ENCODE assay signal across 8 mouse cellular contexts in the genomic region with DNA sequence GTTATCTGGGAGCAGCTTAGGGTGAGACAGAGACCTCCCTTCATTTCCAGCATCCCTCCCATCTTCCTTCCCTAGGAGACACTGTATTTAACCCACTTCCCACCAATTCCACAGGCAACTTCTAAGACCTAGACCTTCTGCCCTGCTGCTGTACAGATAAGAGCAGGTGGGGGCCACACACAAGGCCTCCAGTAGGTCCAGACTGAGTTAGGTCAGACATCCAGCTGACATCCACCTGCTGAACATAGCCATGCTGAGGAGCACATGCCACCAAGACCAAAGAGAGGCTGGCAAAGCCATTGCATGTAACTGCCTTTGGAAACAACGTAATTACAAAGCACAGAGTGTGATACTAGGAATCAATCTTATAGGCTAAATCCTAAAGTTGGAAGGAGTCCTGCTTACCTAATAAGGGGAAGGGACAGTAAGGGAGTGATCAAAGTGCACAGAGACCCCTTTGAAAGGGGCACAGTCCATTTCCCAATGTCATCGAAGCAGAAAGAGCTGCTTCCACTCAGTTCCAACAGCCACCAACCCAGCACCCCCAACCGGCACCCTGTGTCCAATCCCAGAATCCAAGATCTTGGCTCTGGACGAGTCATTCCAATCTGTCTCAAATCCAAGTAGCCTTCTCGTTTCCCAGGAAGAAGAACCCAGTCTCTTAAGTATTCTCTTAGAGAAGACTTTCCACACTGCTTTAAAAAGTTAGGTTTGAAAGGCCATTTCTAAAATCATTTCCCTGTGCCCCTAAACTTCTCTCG. TPM values are rescaled to one million over a fixed set of nuclear protein-coding genes. Genes with fewer than 3 reads are reported as not detected.
DNase-seq lines count a peak whose midpoint lies in the region; ATAC-seq and TF ChIP-seq lines count a peak whose summit lies in the region.

No protein-coding gene starts in this region.

- peak overlapping the region; percentile 96 for H3K27ac ChIP-seq in layer of hippocampus, adult 2 months
- H3K27ac ChIP-seq in embryonic facial prominence, embryonic 12.5 days = no peak overlapping the region
- H3K27ac ChIP-seq in hindbrain, postnatal 0 days = peak overlapping the region; percentile 80
- peak overlapping the region; percentile 80; the same call in 1 of the 2 replicates for H3K27ac ChIP-seq in midbrain, embryonic 15.5 days

- DNase-seq in layer of hippocampus, adult 2 months (ENCODE audit: low spot score in 2 of 2) = no peak
- no peak for DNase-seq in layer of hippocampus, adult 9-10 months (ENCODE audit: low spot score)
- peak; percentile 11 for DNase-seq in hindbrain, postnatal 0 days (ENCODE audit: low spot score)
- DNase-seq in urinary bladder, postnatal 14 days (ENCODE audit: low spot score) = no peak
- no peak for DNase-seq in embryo, embryonic 10 days (ENCODE audit: low spot score)
- no peak for DNase-seq in layer of hippocampus, adult 8-10 months (ENCODE audit: low spot score in 2 of 2)

- H3K4me2 ChIP-seq in embryonic facial prominence, embryonic 12.5 days (replicated peaks) = peak overlapping the region; percentile 82
- peak overlapping the region; percentile 82 for H3K4me2 ChIP-seq in hindbrain, postnatal 0 days (ENCODE audit: low read depth, low read length)
- peak overlapping the region; percentile 81 for H3K4me2 ChIP-seq in midbrain, embryonic 15.5 days

- no peak for ATAC-seq in embryonic facial prominence, embryonic 12.5 days (ENCODE audit: insufficient number of reproducible peaks, insufficient read depth, low FRiP score, low TSS enrichment)
- ATAC-seq in hindbrain, postnatal 0 days = no peak
- ATAC-seq in midbrain, embryonic 15.5 days (replicated peaks) = no peak

- peak overlapping the region; percentile 84 for H3K4me3 ChIP-seq in layer of hippocampus, adult 2 months
- H3K4me3 ChIP-seq in embryonic facial prominence, embryonic 12.5 days = peak overlapping the region; percentile 93
- peak overlapping the region; percentile 95 for H3K4me3 ChIP-seq in hindbrain, postnatal 0 days (ENCODE audit: low read length)
- H3K4me3 ChIP-seq in midbrain, embryonic 15.5 days = peak overlapping the region; percentile 70

- no peaks in the 10 kb centered on the region for H3K27me3 ChIP-seq in embryonic facial prominence, embryonic 12.5 days
- no peaks in the 10 kb centered on the region for H3K27me3 ChIP-seq in hindbrain, postnatal 0 days (ENCODE audit: insufficient read depth, low read length)
- H3K27me3 ChIP-seq in midbrain, embryonic 15.5 days (replicated peaks) = no peaks in the 10 kb centered on the region

- no peaks in the 10 kb centered on the region for H3K9me3 ChIP-seq in embryonic facial prominence, embryonic 12.5 days
- H3K9me3 ChIP-seq in hindbrain, postnatal 0 days (ENCODE audit: low read length) = no peaks in the 10 kb centered on the region
- no peaks in the 10 kb centered on the region for H3K9me3 ChIP-seq in midbrain, embryonic 15.5 days

- no peaks in the 10 kb centered on the region for H3K36me3 ChIP-seq in embryonic facial prominence, embryonic 12.5 days
- no peaks in the 10 kb centered on the region for H3K36me3 ChIP-seq in hindbrain, postnatal 0 days (ENCODE audit: insufficient read depth, low read length)
- no peaks in the 10 kb centered on the region for H3K36me3 ChIP-seq in midbrain, embryonic 15.5 days (replicated peaks)

- H3K9ac ChIP-seq in embryonic facial prominence, embryonic 12.5 days = peak overlapping the region; percentile 96; the same call in 1 of the 2 replicates
- peak overlapping the region; percentile 96; the same call in 1 of the 2 replicates for H3K9ac ChIP-seq in hindbrain, postnatal 0 days (replicated peaks; ENCODE audit: low read length)
- peak overlapping the region; percentile 91 for H3K9ac ChIP-seq in midbrain, embryonic 15.5 days

- TF ChIP-seq CTCF in layer of hippocampus, adult 2 months (conservative IDR thresholded peaks at IDR 0.05) = no peak
- no peak for TF ChIP-seq CTCF in hindbrain, postnatal 0 days (IDR thresholded peaks at IDR 0.05; ENCODE audit: low read depth)

- 36% methylated on average over 6 of the region's 6 CpGs for WGBS in embryonic facial prominence, embryonic 12.5 days
- WGBS in hindbrain, postnatal 0 days = 16% methylated on average over 6 of the region's 6 CpGs
- 30% methylated on average over 6 of the region's 6 CpGs for WGBS in midbrain, embryonic 15.5 days

- H3K4me1 ChIP-seq in embryonic facial prominence, embryonic 12.5 days = peaks cover 15% of the 10 kb centered on the region
- peaks cover 21% of the 10 kb centered on the region for H3K4me1 ChIP-seq in hindbrain, postnatal 0 days (ENCODE audit: insufficient read depth, low read length)
- H3K4me1 ChIP-seq in midbrain, embryonic 15.5 days = peaks cover 30% of the 10 kb centered on the region

RNA-seq across cellular contexts. Expression of a gene that starts 1.3 kb away (rescaled TPM):
- 100 to 1,000 TPM; 207 to 216 TPM for total RNA-seq in layer of hippocampus, adult 2 months (2021)
- 54.1 and 56.4 TPM in 2 replicates for polyA plus RNA-seq in embryonic facial prominence, embryonic 12.5 days (2016; fragmentation: Nextera tagmentation; extraction: Ambion mirVana)
- total RNA-seq in hindbrain, postnatal 0 days (2014; rRNA removed) = 123 and 158 TPM in 2 replicates
- polyA plus RNA-seq in hindbrain, postnatal 0 days (2015; fragmentation: Nextera tagmentation; extraction: Ambion mirVana) = 115 and 117 TPM in 2 replicates
- polyA plus RNA-seq in midbrain, embryonic 15.5 days (2015; fragmentation: Nextera tagmentation; extraction: Ambion mirVana) = 73.4 and 77.7 TPM in 2 replicates
- 100 to 1,000 TPM; 201 to 224 (median 209) TPM for total RNA-seq in layer of hippocampus, adult 8-10 months (2022)
